In genomic region chr13:21881878-21882669, GRCm38 (mm10) we compare ENCODE assay signal across 8 mouse cellular contexts. TPM values are rescaled to one million over a fixed set of nuclear protein-coding genes. Genes with fewer than 3 reads are reported as not detected.
DNase-seq lines count a peak whose midpoint lies in the region; ATAC-seq lines count a peak whose summit lies in the region.

No protein-coding gene starts in this region.

- peak overlapping the region; percentile 60 for H3K4me2 ChIP-seq in heart, embryonic 11.5 days

- H3K4me1 ChIP-seq in heart, embryonic 11.5 days (ENCODE audit: control insufficient read depth, insufficient read depth, low read length) = no peaks in the 10 kb centered on the region

- H3K9ac ChIP-seq in heart, embryonic 11.5 days (ENCODE audit: low read depth, low read length) = peak overlapping the region; percentile 72

- under 1% methylated on average over 27 of the region's 27 CpGs for WGBS in heart, embryonic 11.5 days (ENCODE audit: insufficient replicate concordance)

- DNase-seq in urinary bladder, postnatal 14 days (ENCODE audit: low spot score) = peak; percentile 4
- DNase-seq in urinary bladder, postnatal 10 days (ENCODE audit: low spot score) = no peak
- peak; percentile 78 for DNase-seq in c-Kit-positive CD71-positive TER-119-positive erythroid progenitor cells, embryonic 14.5 days (ENCODE audit: low spot score)
- DNase-seq in kidney, postnatal 36 days = peak; percentile 1 to 37
- peak; percentile 2 for DNase-seq in lung, postnatal 14 days
- peak; percentile 13 for DNase-seq in right cerebral cortex, postnatal 4 days
- no peak for DNase-seq in cerebellum, adult 9-11 months

- no peaks in the 10 kb centered on the region for H3K27me3 ChIP-seq in heart, embryonic 11.5 days (ENCODE audit: control insufficient read depth, insufficient read depth, low read length)

- H3K9me3 ChIP-seq in heart, embryonic 11.5 days (replicated peaks; ENCODE audit: control insufficient read depth, low read length) = no peaks in the 10 kb centered on the region

- no peak overlapping the region for H3K27ac ChIP-seq in heart, embryonic 11.5 days (ENCODE audit: low read depth, low read length)

- H3K4me3 ChIP-seq in heart, embryonic 11.5 days (ENCODE audit: low read depth, low read length) = peak overlapping the region; percentile 63

- no peaks in the 10 kb centered on the region for H3K36me3 ChIP-seq in heart, embryonic 11.5 days (ENCODE audit: control insufficient read depth, insufficient read depth, low read length)

- peak; percentile 77 for ATAC-seq in heart, embryonic 11.5 days (replicated peaks; ENCODE audit: insufficient number of reproducible peaks, low FRiP score, low TSS enrichment)

RNA-seq across cellular contexts. Expression of gene Hist1h2br, which starts 48.5 kb away (rescaled TPM):
- 10.3 and 12.3 TPM in 2 replicates for polyA plus RNA-seq in heart, embryonic 11.5 days (2014; fragmentation: Nextera tagmentation; extraction: Ambion mirVana)

RNA-seq across cellular contexts. Expression of gene Hist1h2ap, which starts 48.8 kb away (rescaled TPM):
- 2,147 and 2,559 TPM in 2 replicates for polyA plus RNA-seq in heart, embryonic 11.5 days (2014; fragmentation: Nextera tagmentation; extraction: Ambion mirVana)

RNA-seq across cellular contexts. Expression of gene Hist1h4n, which starts 50.1 kb away (rescaled TPM):
- polyA plus RNA-seq in heart, embryonic 11.5 days (2014; fragmentation: Nextera tagmentation; extraction: Ambion mirVana) = 7.1 and 10.5 TPM in 2 replicates

Comparison
In these comparisons a context has a peak if more than half of its experiments do, and no peak if none do; other contexts are left out.
1. DNase-seq: peak in urinary bladder, postnatal 14 days (single experiment), c-Kit-positive CD71-positive TER-119-positive erythroid progenitor cells, embryonic 14.5 days (single experiment), kidney, postnatal 36 days (2 of 2), lung, postnatal 14 days (single experiment) and right cerebral cortex, postnatal 4 days (single experiment); none in urinary bladder, postnatal 10 days (single experiment) and cerebellum, adult 9-11 months (single experiment).